Mouse (Mus musculus) brain, embryonic 14.5 days (tissue): ENCODE data around the gene Gm960. TPM values are rescaled to one million over a fixed set of nuclear protein-coding genes. Genes with fewer than 3 reads are reported as not detected.

Source experiments
- DNase-seq: peaks from one replicate; pipeline ENCODE4 v3.0.0-alpha.2; 2011; ENCODE audit warnings: low read depth
- CTCF ChIP-seq: fragments of 200-500 bp; IDR thresholded peaks from 2 replicates; pipeline ENCODE4 v1.5.1; 2012; ENCODE audit warnings: inconsistent platforms, mild to moderate bottlenecking, moderate library complexity, borderline replicate concordance; ENCODE audit not compliant: insufficient read depth, insufficient read length; ENCODE audit errors: extremely low read depth
- POLR2A ChIP-seq: fragments of 200-500 bp; IDR thresholded peaks from 2 replicates; pipeline ENCODE4 v1.6.1; 2012; ENCODE audit warnings: mild to moderate bottlenecking, inconsistent platforms, borderline replicate concordance; ENCODE audit not compliant: poor library complexity, insufficient read depth, insufficient read length, severe bottlenecking; ENCODE audit errors: extremely low read depth
- polyA plus RNA-seq: library from polyadenylated mRNA; depleted of rRNA; stranded (reverse); fragments of >200 nt; gene quantifications from 2 replicates; pipeline ENCODE4 v1.2.3, GENCODE M21; 2012

Gene Gm960
- polyA plus RNA-seq, 1 experiment, result 3.3 TPM

- DNase-seq, result peak; percentile 73
- no peak for TF ChIP-seq POLR2A
- no peak for TF ChIP-seq CTCF
These were observed 12.7 kb upstream of the Gm960 start, which contains the start of gene Sptbn2 for GRCm38 (mm10) chr19:4711098-4711600. Gene Sptbn2, plus strand, starts transcription at chr19:4711167.

- DNase-seq, result no peak
- no peak for TF ChIP-seq POLR2A
- no peak for TF ChIP-seq CTCF
These were observed 10.3 kb upstream of the Gm960 start for GRCm38 (mm10) chr19:4708765-4709164.

- no peak for DNase-seq
- TF ChIP-seq CTCF, result no peak
- no peak for TF ChIP-seq POLR2A
These were observed 2.8 kb upstream of the Gm960 start for GRCm38 (mm10) chr19:4701221-4701620.

- no peak for DNase-seq
- TF ChIP-seq CTCF (no peak), POLR2A (no peak)
These were observed 2.2 kb upstream of the Gm960 start for GRCm38 (mm10) chr19:4700656-4701055.

GRCm38 (mm10) chr19:4699821-4700220 lies 1.4 kb upstream of the Gm960 start:
- no peak for TF ChIP-seq POLR2A
- TF ChIP-seq CTCF, result no peak
- no peak for DNase-seq

- peak; percentile 56 for DNase-seq
- no peak for TF ChIP-seq CTCF
- no peak for TF ChIP-seq POLR2A
These were observed 388 bp upstream of the Gm960 start for GRCm38 (mm10) chr19:4698856-4699255.

- TF ChIP-seq CTCF (no peak), POLR2A (no peak)
- DNase-seq, result no peak
These were observed 747 bp downstream of the Gm960 start for GRCm38 (mm10) chr19:4697721-4698120.

GRCm38 (mm10) chr19:4697121-4697520 lies 1.3 kb downstream of the Gm960 start:
- no peak for DNase-seq
- no peak for TF ChIP-seq POLR2A
- TF ChIP-seq CTCF, result no peak

- no peak for DNase-seq
- no peak for TF ChIP-seq POLR2A
- TF ChIP-seq CTCF, result no peak
These were observed 4.1 kb downstream of the Gm960 start for GRCm38 (mm10) chr19:4694346-4694745.

- no peak for TF ChIP-seq POLR2A
- no peak for TF ChIP-seq CTCF
- DNase-seq, result no peak
These were observed 26.1 kb downstream of the Gm960 start for GRCm38 (mm10) chr19:4672401-4672800.

- DNase-seq, result no peak
These were observed 27.7 kb downstream of the Gm960 start for GRCm38 (mm10) chr19:4670776-4671175.

GRCm38 (mm10) chr19:4666815-4667214 lies 31.7 kb downstream of the Gm960 start:
- DNase-seq, result peak; percentile 28

More at GRCm38 (mm10) chr19:4670776-4671175, 27.7 kb downstream of the Gm960 start:
- TF ChIP-seq POLR2A, result no peak

More at GRCm38 (mm10) chr19:4666815-4667214, 31.7 kb downstream of the Gm960 start:
- TF ChIP-seq CTCF, result peak; percentile 20; the same call in 1 of the 2 replicates
- no peak for TF ChIP-seq POLR2A
